Mouse (Mus musculus) E14TG2a.4 (cell line): ENCODE data around the gene Snx12.

Source experiments
- CTCF ChIP-seq: conservative IDR thresholded peaks from 2 replicates; pipeline ENCODE4 v1.5.1; 2014; ENCODE audit warnings: low read length
- NANOG ChIP-seq: IDR thresholded peaks from 2 replicates; pipeline ENCODE4 v1.6.1; 2014; ENCODE audit warnings: borderline replicate concordance, low read length, mixed read lengths

DNA sequence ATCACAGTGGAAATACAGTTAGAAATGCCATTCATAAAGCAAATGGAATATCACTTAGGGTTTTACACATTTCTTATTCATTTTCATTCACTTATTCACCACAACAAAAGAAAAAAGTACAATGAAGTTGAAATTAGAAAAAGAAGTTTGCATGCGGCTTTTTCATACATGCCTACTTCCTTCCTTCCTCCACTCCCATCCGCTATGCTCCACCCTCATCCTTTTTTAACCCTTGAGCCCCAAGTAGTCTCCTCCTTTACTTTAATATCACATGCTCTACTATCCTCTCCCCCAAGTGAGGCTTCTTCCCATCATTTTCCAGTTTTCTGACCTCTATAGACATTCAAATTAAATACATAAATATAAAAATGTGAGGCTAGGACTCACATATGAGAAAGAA is 58.6 kb downstream of the Snx12 start:
- TF ChIP-seq CTCF: no peak
- TF ChIP-seq NANOG: no peak
